Mouse (Mus musculus) small intestine, adult 2 months (tissue): Measurements from ENCODE around the gene Arhgap42. TPM values are rescaled to one million over a fixed set of nuclear protein-coding genes. Genes with fewer than 3 reads are reported as not detected.

ENCODE experiments used
- H3K27ac ChIP-seq: fragments of 200-500 bp; 2 replicates; pipeline ENCODE4 v1.5.1; 2012; ENCODE audit warnings: low read depth, low read length, control low read depth, inconsistent platforms; ENCODE audit not compliant: insufficient read depth
- H3K27me3 ChIP-seq: fragments of 200-500 bp; 2 replicates; pipeline ENCODE4 v1.6.1; 2012; ENCODE audit warnings: mild to moderate bottlenecking, moderate library complexity, low read length, inconsistent platforms; ENCODE audit not compliant: control insufficient read depth, insufficient read depth
- H3K36me3 ChIP-seq: fragments of 200-500 bp; 2 replicates; pipeline ENCODE4 v1.6.1; 2012; ENCODE audit warnings: mild to moderate bottlenecking, low read length, control low read depth, inconsistent platforms; ENCODE audit not compliant: control insufficient read depth, insufficient read depth
- H3K4me1 ChIP-seq: fragments of 200-500 bp; 2 replicates; pipeline ENCODE4 v1.6.1; 2012; ENCODE audit warnings: low read length, inconsistent platforms, mixed read lengths; ENCODE audit not compliant: control insufficient read depth, insufficient read depth, insufficient read length
- H3K4me3 ChIP-seq: fragments of 200-500 bp; 2 replicates; pipeline ENCODE4 v1.5.1; 2012; ENCODE audit warnings: low read depth, mild to moderate bottlenecking, control low read depth, inconsistent platforms, low read length, moderate library complexity
- CTCF ChIP-seq: fragments of 200-500 bp; IDR thresholded peaks from 2 replicates; pipeline ENCODE4 v1.5.1; 2012; ENCODE audit warnings: low read depth, mild to moderate bottlenecking, control low read depth, inconsistent platforms, low read length, moderate library complexity, mixed read lengths; ENCODE audit not compliant: insufficient replicate concordance, insufficient read length; ENCODE audit errors: extremely low read depth
- POLR2A ChIP-seq: fragments of 200-500 bp; IDR thresholded peaks from 2 replicates; pipeline ENCODE4 v1.6.1; 2012; ENCODE audit warnings: low read depth, mild to moderate bottlenecking, control low read depth, inconsistent platforms, low read length, moderate library complexity
- WGBS: fragments of 180-500 bp; shearing (Covaris S2); methylation state at CpG from one replicate; pipeline ENCODE4 v1.1.7; 2018; 5-methylcytosine and 5-hydroxymethylcytosine counted together
- polyA plus RNA-seq: library from polyadenylated mRNA; depleted of rRNA; stranded (reverse); fragments of >200 nt; gene quantifications from 2 replicates; pipeline ENCODE4 v1.2.3, GENCODE M21; 2012

Gene Arhgap42
- polyA plus RNA-seq, 1 experiment: 39.2 TPM

GRCm38 (mm10) chr9:9027904-9028303 lies 211.0 kb downstream of the Arhgap42 start:
- Histone ChIP-seq H3K4me3 (no peak overlapping the region), H3K4me1 (no peaks in the 10 kb centered on the region), H3K36me3 (peaks cover 15% of the 10 kb centered on the region), H3K27ac (no peak overlapping the region), H3K27me3 (no peaks in the 10 kb centered on the region)
- WGBS: 92% methylated on average over 3 of the region's 3 CpGs
- TF ChIP-seq CTCF (no peak), POLR2A (no peak)

DNA sequence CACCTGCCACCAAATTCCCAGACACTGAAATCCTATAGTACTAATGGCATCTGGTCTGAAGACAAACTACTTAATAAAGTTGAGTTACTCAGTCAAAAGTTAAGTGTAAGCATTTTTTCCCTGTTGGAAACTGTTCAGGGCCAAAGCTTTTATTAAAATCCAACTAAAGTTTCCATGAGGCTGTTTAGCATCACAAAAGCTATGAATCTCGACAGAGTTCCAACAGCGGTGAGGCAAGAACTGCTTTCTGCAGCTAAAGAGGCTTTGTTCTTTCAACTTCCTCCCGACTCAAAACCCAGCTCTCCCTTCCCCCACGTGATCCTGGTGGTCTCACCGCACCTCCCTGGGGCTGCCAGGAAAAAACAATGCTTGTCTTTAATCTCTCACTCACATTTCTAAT lies 211.5 kb downstream of the Arhgap42 start:
- Histone ChIP-seq H3K36me3 (peaks cover 13% of the 10 kb centered on the region), H3K27ac (no peak overlapping the region), H3K4me3 (no peak overlapping the region), H3K4me1 (no peaks in the 10 kb centered on the region), H3K27me3 (no peaks in the 10 kb centered on the region)
- WGBS: 46% methylated on average over 5 of the region's 5 CpGs
- TF ChIP-seq CTCF (no peak), POLR2A (no peak)

GRCm38 (mm10) chr9:9015108-9015507 lies 223.8 kb downstream of the Arhgap42 start:
- Histone ChIP-seq H3K27ac (no peak overlapping the region), H3K36me3 (peaks cover 24% of the 10 kb centered on the region), H3K4me3 (no peak overlapping the region), H3K4me1 (no peaks in the 10 kb centered on the region), H3K27me3 (no peaks in the 10 kb centered on the region)
- TF ChIP-seq POLR2A: no peak
- no peak for TF ChIP-seq CTCF
- WGBS: 96% methylated on average over 2 of the region's 2 CpGs

DNA sequence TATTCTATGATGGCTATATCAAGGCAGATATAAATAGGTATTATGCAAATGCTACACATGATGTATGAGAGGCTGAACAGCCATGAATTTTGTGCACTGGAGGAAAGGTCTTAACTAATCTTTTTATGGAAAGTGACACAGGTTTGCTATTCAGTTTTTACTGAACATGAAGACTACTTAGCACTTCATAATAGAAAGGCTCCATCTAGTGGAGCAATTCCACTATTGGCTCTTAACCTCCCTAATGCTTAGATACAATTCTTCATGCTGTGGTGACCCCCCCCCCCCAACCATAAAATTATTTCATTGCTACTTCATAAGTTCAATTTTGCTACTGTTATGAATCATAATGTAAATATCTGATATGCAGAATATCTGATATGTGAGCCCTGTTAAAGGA lies 237.7 kb downstream of the Arhgap42 start:
- Histone ChIP-seq H3K27ac (no peak overlapping the region), H3K36me3 (peaks cover 24% of the 10 kb centered on the region), H3K4me1 (no peaks in the 10 kb centered on the region), H3K4me3 (no peak overlapping the region), H3K27me3 (no peaks in the 10 kb centered on the region)
- TF ChIP-seq POLR2A (no peak), CTCF (no peak)

- Histone ChIP-seq H3K4me3 (no peak overlapping the region), H3K27ac (no peak overlapping the region), H3K27me3 (no peaks in the 10 kb centered on the region), H3K4me1 (no peaks in the 10 kb centered on the region), H3K36me3 (peaks cover 13% of the 10 kb centered on the region)
- 58% methylated on average over 2 of the region's 2 CpGs for whole genome bisulfite sequencing
- TF ChIP-seq POLR2A (no peak), CTCF (no peak)
Observed at GRCm38 (mm10) chr9:8996494-8996893, 242.4 kb downstream of the Arhgap42 start.

DNA sequence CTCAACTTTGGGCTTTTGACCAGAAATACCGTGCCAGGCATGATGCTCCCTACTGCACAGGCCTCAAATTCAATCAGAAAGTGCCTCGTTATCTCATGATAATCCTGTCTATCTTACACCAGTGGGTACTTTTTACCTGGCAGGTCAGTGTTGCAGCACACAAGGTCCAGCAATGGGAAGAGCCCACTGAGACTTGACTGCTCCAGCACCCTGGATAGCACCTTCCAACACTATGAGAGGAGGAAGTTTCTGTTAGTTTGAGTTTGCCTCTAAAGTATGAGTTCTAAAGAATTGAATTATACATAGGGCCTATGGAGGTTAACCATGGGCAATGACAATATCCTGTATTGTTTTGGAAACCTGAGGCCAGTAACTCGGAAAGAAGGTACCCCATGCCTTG lies 256.6 kb downstream of the Arhgap42 start:
- Histone ChIP-seq H3K27me3 (no peaks in the 10 kb centered on the region), H3K4me3 (no peak overlapping the region), H3K4me1 (no peaks in the 10 kb centered on the region), H3K36me3 (no peaks in the 10 kb centered on the region), H3K27ac (no peak overlapping the region)
- no peak for TF ChIP-seq CTCF
- no peak for TF ChIP-seq POLR2A
- WGBS: 75% methylated on average over 3 of the region's 3 CpGs

- H3K4me3 ChIP-seq: no peak overlapping the region
- 52% methylated on average over 2 of the region's 2 CpGs for WGBS
- H3K27ac ChIP-seq: no peak overlapping the region
- no peaks in the 10 kb centered on the region for H3K27me3 ChIP-seq
- H3K36me3 ChIP-seq: no peaks in the 10 kb centered on the region
- TF ChIP-seq CTCF (no peak), POLR2A (no peak)
- no peaks in the 10 kb centered on the region for H3K4me1 ChIP-seq
Observed at GRCm38 (mm10) chr9:8977775-8978174, 261.1 kb downstream of the Arhgap42 start.

DNA sequence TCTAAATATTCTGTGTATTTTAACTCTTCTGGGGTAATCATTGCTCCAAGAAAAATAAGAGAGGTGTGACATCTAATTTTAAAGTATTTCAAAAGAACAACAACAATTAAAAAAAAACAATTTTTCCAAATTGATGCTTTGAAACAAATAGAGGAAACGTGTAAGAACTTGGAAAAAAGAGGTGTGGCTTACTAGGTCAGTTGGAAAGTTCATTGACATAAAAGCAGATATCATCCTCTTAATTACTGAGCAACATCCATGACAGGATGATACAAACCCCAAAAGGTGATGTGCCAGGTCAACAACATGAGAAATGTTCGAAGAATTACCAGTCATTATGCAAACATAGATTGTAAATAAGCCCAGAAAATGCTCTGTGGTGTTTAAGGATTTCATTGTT lies 267.4 kb downstream of the Arhgap42 start, which contains the start of gene Gm16485:
Gene Gm16485 (plus strand): TSS at position 301 of the 400 bp plus-strand sequence.
- Histone ChIP-seq H3K4me3 (no peak within 1 kb of the TSS), H3K27me3 (no peaks in the 10 kb centered on the region), H3K36me3 (no peaks in the 10 kb centered on the region), H3K4me1 (no peaks in the 10 kb centered on the region), H3K27ac (no peak within 1 kb of the TSS)
- 58% methylated on average over 2 of the region's 2 CpGs for WGBS
- TF ChIP-seq CTCF (no peak), POLR2A (no peak)
